Mouse (Mus musculus): Measurements from ENCODE around the gene Ddc. TPM values are rescaled to one million over a fixed set of nuclear protein-coding genes. Genes with fewer than 3 reads are reported as not detected.

Ddc gene
- polyA plus RNA-seq, 1 experiment from 2014 or later, result 26.2 TPM

DNA sequence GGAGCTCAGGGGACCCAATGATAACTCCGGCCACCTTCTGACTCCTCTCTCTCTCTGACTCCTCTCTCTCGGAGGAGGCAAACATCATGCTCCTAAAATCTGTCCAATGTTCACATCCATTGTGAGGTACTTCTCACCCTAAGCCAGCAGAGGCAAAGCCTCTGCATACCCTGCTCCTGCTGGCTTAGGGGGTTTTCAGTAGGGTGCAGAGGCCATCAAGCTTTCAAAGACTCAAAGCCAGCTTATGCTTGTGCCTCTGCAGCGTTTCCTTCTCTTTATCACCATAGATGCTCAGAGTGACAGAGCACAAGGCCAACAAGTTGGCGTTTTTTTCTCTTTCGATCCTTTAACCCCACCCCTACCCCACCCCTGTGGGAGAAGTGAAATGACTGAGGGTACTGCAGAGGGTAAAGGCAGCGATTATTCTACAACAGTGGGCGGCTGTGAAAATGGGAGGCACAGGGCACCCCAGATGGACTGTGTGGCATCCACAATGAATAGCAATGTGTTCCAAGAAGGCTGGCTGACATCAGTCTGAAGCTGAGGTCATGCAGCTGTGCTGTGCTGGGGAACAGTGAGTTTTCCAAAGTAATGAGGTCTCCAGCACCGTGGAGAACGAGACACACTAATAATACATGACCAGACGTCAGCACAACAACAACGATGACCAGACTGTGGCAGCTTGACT, 34.3 kb upstream of the Ddc start:
- no peaks in the 10 kb centered on the region for H3K9me3 ChIP-seq
- H3K9ac ChIP-seq (replicated peaks), result no peak overlapping the region
- H3K27me3 ChIP-seq, result no peaks in the 10 kb centered on the region
- H3K4me3 ChIP-seq, result no peak overlapping the region
- ATAC-seq (ENCODE audit: low FRiP score, low read depth), result peak; percentile 31; the same call in 1 of the 2 replicates
- WGBS, result 76% methylated on average over 11 of the region's 11 CpGs
- H3K4me2 ChIP-seq (replicated peaks), result no peak overlapping the region
- peaks cover 64% of the 10 kb centered on the region for H3K36me3 ChIP-seq
- H3K4me1 ChIP-seq, result no peaks in the 10 kb centered on the region
- 0 out of 2 replicates have a peak overlapping the region, but pooled peaks have one; percentile 12 for H3K27ac ChIP-seq (replicated peaks)

DNA sequence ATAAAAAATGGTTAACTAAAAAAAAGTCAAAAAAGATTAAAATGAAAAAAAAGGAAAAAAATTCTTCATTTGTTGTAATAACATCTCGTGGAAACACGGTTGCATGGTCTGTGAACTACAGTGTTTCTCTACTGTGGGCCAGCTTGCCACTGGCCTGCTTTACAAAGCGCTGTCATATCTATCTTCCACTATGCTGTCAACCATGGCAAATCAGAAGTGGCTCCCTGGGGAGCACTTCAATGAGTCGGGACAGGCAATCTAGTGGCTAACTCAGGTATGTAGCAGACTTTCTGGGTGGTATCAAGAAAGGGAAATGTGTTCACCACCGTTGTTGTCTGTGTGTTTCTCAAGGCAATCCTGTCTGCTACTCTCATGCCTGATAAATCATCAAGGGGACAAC, 33.7 kb upstream of the Ddc start:
- H3K9ac ChIP-seq (replicated peaks), result no peak overlapping the region
- peaks cover 59% of the 10 kb centered on the region for H3K36me3 ChIP-seq
- H3K27me3 ChIP-seq, result no peaks in the 10 kb centered on the region
- 75% methylated on average over 5 of the region's 5 CpGs for WGBS
- 0 out of 2 replicates have a peak overlapping the region, but pooled peaks have one; percentile 12 for H3K27ac ChIP-seq (replicated peaks)
- ATAC-seq (ENCODE audit: low FRiP score, low read depth), result no peak
- H3K9me3 ChIP-seq, result no peaks in the 10 kb centered on the region
- H3K4me3 ChIP-seq, result no peak overlapping the region
- no peak overlapping the region for H3K4me2 ChIP-seq (replicated peaks)
- no peaks in the 10 kb centered on the region for H3K4me1 ChIP-seq

DNA sequence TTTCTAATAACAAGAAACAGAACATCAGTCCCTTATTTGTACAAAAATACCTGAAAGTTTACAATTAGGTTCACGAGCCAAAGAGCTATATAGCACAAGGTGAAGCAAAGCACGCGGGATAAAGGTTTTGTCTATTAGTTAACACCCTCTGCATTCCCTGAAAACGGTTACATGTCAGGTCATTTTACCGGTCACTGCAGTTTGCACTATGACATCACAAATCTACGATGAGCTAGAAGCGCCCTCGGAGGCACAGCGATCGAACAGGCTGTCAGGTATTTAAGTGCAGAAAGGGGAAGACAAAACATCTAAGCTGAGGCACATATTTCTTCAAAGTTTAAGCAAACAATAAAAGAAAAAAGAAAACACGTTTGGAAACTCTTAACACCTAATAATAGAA, 32.6 kb upstream of the Ddc start:
- Histone ChIP-seq H3K27me3 (no peaks in the 10 kb centered on the region), H3K27ac (replicated peaks) (no peak overlapping the region), H3K9me3 (no peaks in the 10 kb centered on the region), H3K4me3 (no peak overlapping the region), H3K9ac (replicated peaks) (no peak overlapping the region), H3K4me1 (no peaks in the 10 kb centered on the region), H3K36me3 (peaks cover 47% of the 10 kb centered on the region), H3K4me2 (replicated peaks) (no peak overlapping the region)
- 91% methylated on average over 11 of the region's 11 CpGs for WGBS
- no peak for ATAC-seq (ENCODE audit: low FRiP score, low read depth)

DNA sequence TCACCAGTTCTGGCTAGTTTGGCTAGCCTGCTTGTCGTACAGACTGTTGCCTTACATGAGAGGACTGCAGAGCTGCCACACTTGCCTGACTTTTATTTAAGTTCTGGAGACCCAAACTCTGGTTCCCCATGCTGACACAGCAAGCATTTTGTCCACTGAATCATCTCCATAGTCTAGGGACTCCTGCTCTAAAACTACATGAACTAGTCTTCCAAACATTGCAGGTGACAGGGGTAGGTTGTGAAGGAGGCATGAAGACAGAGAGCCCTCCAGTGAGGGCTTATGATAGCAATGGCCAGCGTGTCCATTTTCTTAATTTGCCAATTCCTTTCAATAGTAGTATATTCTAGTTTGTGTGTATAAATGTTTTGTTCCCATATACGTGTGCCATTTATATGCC, 31.1 kb upstream of the Ddc start:
- Histone ChIP-seq H3K4me1 (no peaks in the 10 kb centered on the region), H3K36me3 (peaks cover 34% of the 10 kb centered on the region), H3K9ac (replicated peaks) (no peak overlapping the region), H3K4me3 (no peak overlapping the region), H3K27me3 (no peaks in the 10 kb centered on the region), H3K4me2 (replicated peaks) (no peak overlapping the region), H3K27ac (replicated peaks) (no peak overlapping the region), H3K9me3 (no peaks in the 10 kb centered on the region)
- 87% methylated on average over 3 of the region's 3 CpGs for WGBS
- ATAC-seq (ENCODE audit: low FRiP score, low read depth), result no peak

DNA sequence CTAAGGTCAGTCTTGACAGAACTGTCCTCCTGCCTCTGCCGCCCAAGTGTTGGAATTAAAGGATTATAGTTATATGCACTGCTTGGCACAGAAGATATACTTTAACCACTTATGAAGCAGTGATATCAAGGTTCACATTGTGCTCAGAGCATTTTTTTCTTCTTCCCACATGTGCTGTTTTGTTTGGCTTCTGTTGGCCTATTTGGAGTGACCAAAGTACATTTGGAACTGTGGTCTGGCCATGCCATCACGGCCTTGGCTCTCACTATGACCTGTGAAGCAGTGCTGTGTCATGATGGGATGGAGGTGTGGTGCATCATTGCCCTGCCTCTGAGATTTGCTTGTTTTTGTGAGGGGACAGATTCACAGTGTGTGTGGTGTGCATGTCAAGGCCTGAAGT, 30.6 kb upstream of the Ddc start:
- H3K36me3 ChIP-seq, result peaks cover 30% of the 10 kb centered on the region
- no peak overlapping the region for H3K9ac ChIP-seq (replicated peaks)
- no peak overlapping the region for H3K4me2 ChIP-seq (replicated peaks)
- WGBS, result 94% methylated on average over 2 of the region's 2 CpGs
- H3K27me3 ChIP-seq, result no peaks in the 10 kb centered on the region
- no peak overlapping the region for H3K4me3 ChIP-seq
- H3K27ac ChIP-seq (replicated peaks), result no peak overlapping the region
- no peaks in the 10 kb centered on the region for H3K4me1 ChIP-seq
- H3K9me3 ChIP-seq, result no peaks in the 10 kb centered on the region
- ATAC-seq (ENCODE audit: low FRiP score, low read depth), result no peak

DNA sequence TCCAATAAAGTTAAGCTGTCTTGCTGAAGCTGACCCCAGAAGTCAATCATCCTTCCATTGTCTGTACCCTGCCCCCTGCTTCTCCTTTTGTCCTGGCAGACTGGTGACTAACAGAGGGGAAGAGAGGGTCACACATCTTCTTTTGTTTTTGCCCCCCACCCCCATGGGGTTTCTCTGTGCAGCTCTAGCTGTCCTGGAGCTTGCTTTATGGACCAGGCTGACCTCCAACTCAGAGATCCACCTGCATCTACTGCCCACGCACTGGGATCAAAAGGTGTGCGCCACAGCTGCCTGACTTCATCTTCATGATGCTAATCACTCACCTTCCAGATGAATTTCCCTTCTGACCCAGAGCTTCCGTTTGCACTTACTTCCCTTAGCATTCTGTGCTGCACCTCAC, 26.0 kb upstream of the Ddc start:
- Histone ChIP-seq H3K4me1 (no peaks in the 10 kb centered on the region), H3K36me3 (no peaks in the 10 kb centered on the region), H3K9ac (replicated peaks) (no peak overlapping the region), H3K27me3 (no peaks in the 10 kb centered on the region), H3K9me3 (no peaks in the 10 kb centered on the region), H3K4me2 (replicated peaks) (no peak overlapping the region), H3K27ac (replicated peaks) (no peak overlapping the region), H3K4me3 (no peak overlapping the region)
- WGBS, result 33% methylated on average over 3 of the region's 3 CpGs
- ATAC-seq (ENCODE audit: low FRiP score, low read depth), result no peak

DNA sequence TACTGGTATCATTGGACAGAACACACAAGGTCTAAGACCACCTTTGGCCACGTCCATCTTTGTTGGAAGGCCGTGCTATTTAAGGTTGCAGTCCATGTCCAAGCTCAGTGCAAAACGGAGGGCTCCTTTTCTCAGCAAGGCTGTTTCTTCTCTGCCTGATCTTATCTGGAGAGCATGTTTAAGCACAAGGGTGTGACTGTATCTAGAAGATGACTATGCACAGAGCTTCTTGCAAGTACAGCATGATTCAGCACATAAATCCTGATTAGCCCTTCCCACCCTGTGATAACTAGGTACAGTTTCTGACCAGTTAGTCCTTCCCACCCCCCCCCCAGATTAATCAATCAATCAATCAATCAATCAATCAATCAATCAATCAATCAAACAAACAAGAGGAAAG, 25.4 kb upstream of the Ddc start:
- Histone ChIP-seq H3K27me3 (no peaks in the 10 kb centered on the region), H3K4me2 (replicated peaks) (no peak overlapping the region), H3K27ac (replicated peaks) (no peak overlapping the region), H3K4me1 (no peaks in the 10 kb centered on the region), H3K9me3 (no peaks in the 10 kb centered on the region), H3K9ac (replicated peaks) (no peak overlapping the region), H3K36me3 (no peaks in the 10 kb centered on the region), H3K4me3 (no peak overlapping the region)
- 93% methylated on average over 3 of the region's 3 CpGs for WGBS
- ATAC-seq (ENCODE audit: low FRiP score, low read depth), result no peak

DNA sequence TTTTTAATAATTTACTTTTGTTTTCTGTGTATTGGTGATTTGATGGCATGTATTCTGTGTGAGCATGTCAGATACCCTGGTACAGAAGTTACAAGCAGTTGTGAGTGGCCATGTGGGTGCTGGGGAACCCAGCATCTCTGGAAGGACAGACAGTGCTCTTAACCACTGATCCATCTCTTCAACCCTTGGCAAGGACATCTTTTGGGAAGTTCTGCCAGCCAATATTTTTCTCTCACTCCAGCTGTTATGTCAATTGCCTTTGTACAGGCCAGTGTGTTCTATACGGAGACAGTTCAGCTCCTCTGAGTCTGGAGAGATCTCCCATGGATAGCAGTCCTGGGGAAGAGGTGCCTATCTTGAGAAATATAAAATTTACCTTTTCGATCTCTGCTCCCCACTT, 24.2 kb upstream of the Ddc start:
- Histone ChIP-seq H3K4me2 (replicated peaks) (no peak overlapping the region), H3K4me1 (no peaks in the 10 kb centered on the region), H3K9me3 (no peaks in the 10 kb centered on the region), H3K36me3 (no peaks in the 10 kb centered on the region), H3K27ac (replicated peaks) (no peak overlapping the region), H3K27me3 (no peaks in the 10 kb centered on the region), H3K4me3 (no peak overlapping the region), H3K9ac (replicated peaks) (no peak overlapping the region)
- ATAC-seq (ENCODE audit: low FRiP score, low read depth), result no peak
- WGBS, result 88% methylated on average over 2 of the region's 2 CpGs

DNA sequence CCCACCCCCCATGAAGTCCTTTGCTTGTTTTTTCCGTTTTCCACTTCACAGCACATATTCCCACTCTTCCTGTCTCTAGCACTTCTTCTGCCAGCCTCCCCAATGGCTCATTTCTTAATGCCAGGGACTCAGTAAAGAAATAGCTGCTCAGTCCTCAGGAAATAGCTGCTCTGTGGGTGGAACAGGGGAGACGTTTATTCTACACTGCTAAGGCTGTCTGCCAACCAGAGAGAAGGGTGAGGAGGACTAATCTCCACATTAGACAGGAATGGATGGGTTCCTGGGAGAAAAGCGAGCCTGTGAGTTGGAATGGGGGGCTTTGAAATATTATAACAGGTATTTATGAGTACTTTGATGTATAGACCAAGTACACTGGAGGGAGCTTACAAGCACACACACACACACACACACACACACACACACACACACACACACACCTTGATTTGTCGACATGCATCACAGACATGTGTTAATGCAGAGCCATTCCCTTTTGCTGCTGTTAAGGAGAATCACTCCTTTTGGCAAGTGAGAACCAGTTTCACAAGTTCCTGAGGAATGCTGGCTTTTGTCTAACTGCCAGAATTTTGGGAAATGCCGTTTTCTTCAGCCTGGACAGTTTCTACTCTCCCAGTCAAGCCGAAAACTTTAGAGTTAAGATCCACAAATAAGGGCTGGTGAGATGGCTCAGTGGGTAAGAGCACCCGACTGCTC, 9.9 kb upstream of the Ddc start:
- Histone ChIP-seq H3K4me3 (no peak overlapping the region), H3K9ac (replicated peaks) (no peak overlapping the region), H3K36me3 (no peaks in the 10 kb centered on the region), H3K4me2 (replicated peaks) (no peak overlapping the region), H3K27ac (replicated peaks) (no peak overlapping the region), H3K4me1 (no peaks in the 10 kb centered on the region), H3K9me3 (no peaks in the 10 kb centered on the region), H3K27me3 (no peaks in the 10 kb centered on the region)
- WGBS, result 70% methylated on average over 7 of the region's 7 CpGs
- ATAC-seq (ENCODE audit: low FRiP score, low read depth), result no peak

DNA sequence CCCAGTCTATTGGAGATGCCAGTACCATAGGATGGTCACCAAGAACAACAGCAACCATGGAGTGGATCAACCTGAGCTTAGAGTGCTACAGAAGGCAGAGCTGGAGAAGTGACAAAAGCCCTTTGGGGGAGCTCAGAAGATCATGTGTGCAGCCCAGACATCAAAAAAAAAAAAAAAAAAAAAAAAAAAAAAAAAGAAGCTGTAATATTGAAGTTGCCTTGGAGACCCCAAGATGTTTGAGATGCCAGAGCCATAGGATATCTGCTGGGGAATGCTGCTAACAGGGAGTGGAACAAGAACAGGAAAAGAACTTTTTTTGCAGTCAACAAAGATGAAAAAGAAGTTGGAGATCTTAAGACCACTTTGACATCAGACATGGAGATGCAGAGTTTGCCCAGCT, 7.6 kb upstream of the Ddc start:
- no peaks in the 10 kb centered on the region for H3K36me3 ChIP-seq
- no peak for ATAC-seq (ENCODE audit: low FRiP score, low read depth)
- H3K27me3 ChIP-seq, result no peaks in the 10 kb centered on the region
- no peak overlapping the region for H3K4me2 ChIP-seq (replicated peaks)
- H3K4me1 ChIP-seq, result no peaks in the 10 kb centered on the region
- no peak overlapping the region for H3K4me3 ChIP-seq
- no peaks in the 10 kb centered on the region for H3K9me3 ChIP-seq
- H3K27ac ChIP-seq (replicated peaks), result no peak overlapping the region
- H3K9ac ChIP-seq (replicated peaks), result no peak overlapping the region

DNA sequence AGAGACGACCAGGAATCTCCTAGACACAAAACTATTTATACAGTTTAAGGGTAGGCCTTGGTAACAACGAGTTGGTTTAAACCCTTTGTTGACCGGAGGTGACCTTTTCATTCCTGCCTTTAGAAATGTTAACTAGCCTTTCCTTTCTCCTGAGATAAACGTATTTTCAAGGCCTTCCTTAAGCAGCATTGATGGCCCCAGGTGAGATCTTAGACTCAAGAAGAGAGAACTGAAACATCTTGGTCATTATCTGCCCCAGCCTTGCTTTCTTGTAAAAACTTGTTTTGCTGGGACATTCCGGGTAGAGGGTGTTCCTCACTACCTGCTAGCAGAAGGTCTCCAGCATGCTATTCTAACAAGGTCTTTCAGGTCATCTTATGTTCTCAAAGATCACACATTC, 7.1 kb upstream of the Ddc start:
- Histone ChIP-seq H3K4me1 (no peaks in the 10 kb centered on the region), H3K36me3 (no peaks in the 10 kb centered on the region), H3K27me3 (no peaks in the 10 kb centered on the region), H3K4me3 (no peak overlapping the region), H3K9ac (replicated peaks) (no peak overlapping the region), H3K27ac (replicated peaks) (no peak overlapping the region), H3K9me3 (no peaks in the 10 kb centered on the region), H3K4me2 (replicated peaks) (no peak overlapping the region)
- 61% methylated on average over 5 of the region's 5 CpGs for WGBS
- ATAC-seq (ENCODE audit: low FRiP score, low read depth), result no peak

DNA sequence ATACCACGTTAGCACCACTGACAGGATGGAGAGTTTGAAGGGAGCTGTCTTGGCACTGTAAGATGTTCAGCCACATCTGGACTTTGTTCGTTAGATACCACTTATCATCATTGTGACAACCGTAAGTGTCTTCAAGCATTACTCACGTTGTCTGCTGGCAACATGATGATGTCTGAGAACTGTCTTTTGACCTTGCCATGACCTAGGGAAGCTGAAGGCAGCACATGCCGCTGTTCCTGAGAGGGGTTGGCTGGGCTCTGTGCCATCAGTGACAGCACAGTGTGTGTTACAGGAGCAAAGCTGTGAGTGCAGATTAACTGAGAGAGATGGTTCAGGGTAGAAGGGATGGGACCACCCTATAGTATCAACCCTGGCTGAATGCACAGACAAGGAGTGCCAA, 3.6 kb upstream of the Ddc start:
- H3K27me3 ChIP-seq, result no peaks in the 10 kb centered on the region
- H3K9ac ChIP-seq (replicated peaks), result no peak overlapping the region
- H3K36me3 ChIP-seq, result no peaks in the 10 kb centered on the region
- no peak for ATAC-seq (ENCODE audit: low FRiP score, low read depth)
- H3K4me3 ChIP-seq, result no peak overlapping the region
- H3K4me1 ChIP-seq, result no peaks in the 10 kb centered on the region
- 88% methylated on average over 5 of the region's 5 CpGs for WGBS
- no peak overlapping the region for H3K4me2 ChIP-seq (replicated peaks)
- H3K9me3 ChIP-seq, result no peaks in the 10 kb centered on the region
- no peak overlapping the region for H3K27ac ChIP-seq (replicated peaks)

DNA sequence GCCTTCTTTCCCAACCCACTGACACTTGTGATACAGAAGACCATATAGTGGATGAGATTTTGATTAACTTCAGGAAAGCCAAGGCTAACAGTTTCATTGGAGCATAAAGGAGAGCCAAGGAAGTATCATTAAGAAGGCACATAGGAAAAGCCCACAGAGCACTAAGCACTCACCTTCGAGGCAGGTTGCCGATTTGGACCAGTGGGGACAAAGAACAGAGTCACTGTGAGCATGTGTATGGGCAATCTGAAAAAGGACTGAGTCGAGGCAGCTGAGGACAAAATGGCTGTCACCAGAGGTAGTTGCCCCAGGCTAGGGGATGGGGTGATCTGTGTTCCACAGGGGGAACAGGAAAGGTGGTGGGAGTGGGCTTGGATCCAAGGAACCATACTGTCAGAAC, 552 bp upstream of the Ddc start:
- Histone ChIP-seq H3K4me3 (no peak overlapping the region), H3K4me2 (replicated peaks) (no peak overlapping the region), H3K27me3 (no peaks in the 10 kb centered on the region), H3K9ac (replicated peaks) (no peak overlapping the region), H3K4me1 (no peaks in the 10 kb centered on the region), H3K27ac (replicated peaks) (no peak overlapping the region), H3K36me3 (no peaks in the 10 kb centered on the region), H3K9me3 (no peaks in the 10 kb centered on the region)
- ATAC-seq (ENCODE audit: low FRiP score, low read depth), result no peak
- 94% methylated on average over 3 of the region's 3 CpGs for WGBS
